Comparison of ENCODE assay signal across 9 mouse cellular contexts in the genomic region with DNA sequence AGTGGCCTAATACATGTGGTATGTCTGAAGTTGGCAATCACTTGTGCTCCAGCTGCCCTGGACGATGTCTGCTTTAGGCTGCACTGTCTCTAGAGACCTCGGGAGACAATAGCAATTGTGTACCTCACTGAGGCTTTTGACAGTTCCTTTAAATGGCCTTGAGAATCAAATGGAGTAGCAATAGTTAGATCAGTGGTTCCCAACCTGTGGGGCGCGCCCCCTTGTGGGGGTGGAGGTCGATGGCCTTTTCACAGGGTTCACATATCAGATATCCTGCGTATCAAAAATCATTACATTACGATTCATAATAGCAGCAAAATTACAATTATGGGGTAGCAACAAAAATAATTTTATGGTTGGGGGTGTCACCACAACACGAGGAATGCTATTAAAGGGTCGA. TPM values are rescaled to one million over a fixed set of nuclear protein-coding genes. Genes with fewer than 3 reads are reported as not detected.
DNase-seq lines count a peak whose midpoint lies in the region; ATAC-seq and TF ChIP-seq lines count a peak whose summit lies in the region.
"Had no signal": no experiment of that assay in that cellular context is flagged by ENCODE, and none has a peak within 500 bp of the region (broad histone marks: within the 10 kb centered on the region; RNA-seq: fewer than 3 reads in every experiment).

No protein-coding gene starts in this region.

- peak; percentile 27; the same call in 1 of the 2 replicates for TF ChIP-seq CTCF in thymus, adult 2 months (IDR thresholded peaks at IDR 0.05; ENCODE audit: borderline replicate concordance, control insufficient read depth, extremely low read depth, insufficient read depth, low read length, poor library complexity)

- no peak for ATAC-seq in kidney, embryonic 14.5 days (ENCODE audit: low FRiP score, low TSS enrichment)
- ATAC-seq in CD4-positive, CD25-positive, alpha-beta regulatory T cell, adult 4 months: peak; percentile 54
- ATAC-seq in embryonic facial prominence, embryonic 14.5 days (ENCODE audit: low read depth): no peak

- H3K9me3 ChIP-seq in kidney, embryonic 14.5 days (ENCODE audit: control insufficient read depth, low read length): no peaks in the 10 kb centered on the region
- H3K9me3 ChIP-seq in embryonic facial prominence, embryonic 14.5 days (ENCODE audit: control insufficient read depth, low read length): no peaks in the 10 kb centered on the region
- H3K9me3 ChIP-seq: embryonic facial prominence, embryonic 13.5 days had no signal

- WGBS in kidney, embryonic 14.5 days: 57% methylated on average over 9 of the region's 9 CpGs
- WGBS in embryonic facial prominence, embryonic 14.5 days: 45% methylated on average over 9 of the region's 9 CpGs
- 53% methylated on average over 9 of the region's 9 CpGs for WGBS in thymus, adult 2 months

- no peak for TF ChIP-seq POLR2A in thymus, adult 2 months (IDR thresholded peaks at IDR 0.05; ENCODE audit: control insufficient read depth, extremely low read depth, insufficient read depth, low read length, poor library complexity)

- DNase-seq in kidney, adult 9 months: peak; percentile 31
- DNase-seq in T-cell, adult 2 months (ENCODE audit: low spot score): peak; percentile 51
- peak; percentile 3 for DNase-seq in embryonic facial prominence, embryonic 14.5 days (ENCODE audit: low spot score)
- peak; percentile 41 for DNase-seq in lung, postnatal 10 days
- peak; percentile 57 for DNase-seq in thymus, adult 2 months
- DNase-seq in layer of hippocampus, adult 9-11 months: no peak

- no peaks in the 10 kb centered on the region for H3K4me1 ChIP-seq in kidney, embryonic 14.5 days (ENCODE audit: control insufficient read depth, insufficient read depth, low read length)
- H3K4me1 ChIP-seq in embryonic facial prominence, embryonic 14.5 days (ENCODE audit: control insufficient read depth, insufficient read depth, low read length): no peaks in the 10 kb centered on the region
- no peaks in the 10 kb centered on the region for H3K4me1 ChIP-seq in thymus, adult 2 months (replicated peaks; ENCODE audit: control insufficient read depth, insufficient read depth, low read length)
- H3K4me1 ChIP-seq: embryonic facial prominence, embryonic 13.5 days had no signal

- H3K4me3 ChIP-seq in kidney, embryonic 14.5 days (ENCODE audit: low read length): no peak overlapping the region
- H3K4me3 ChIP-seq in embryonic facial prominence, embryonic 14.5 days (ENCODE audit: low read depth, low read length): no peak overlapping the region
- H3K4me3 ChIP-seq in thymus, adult 2 months (ENCODE audit: control insufficient read depth, insufficient read depth, low read length): no peak overlapping the region
- H3K4me3 ChIP-seq: embryonic facial prominence, embryonic 13.5 days had no signal

- no peaks in the 10 kb centered on the region for H3K36me3 ChIP-seq in kidney, embryonic 14.5 days (ENCODE audit: control insufficient read depth, insufficient read depth, low read length)
- H3K36me3 ChIP-seq in embryonic facial prominence, embryonic 14.5 days (ENCODE audit: control insufficient read depth, insufficient read depth, low read length): no peaks in the 10 kb centered on the region
- no peaks in the 10 kb centered on the region for H3K36me3 ChIP-seq in thymus, adult 2 months (ENCODE audit: control insufficient read depth, insufficient read depth, low read length)
- H3K36me3 ChIP-seq: embryonic facial prominence, embryonic 13.5 days had no signal

- H3K4me2 ChIP-seq in kidney, embryonic 14.5 days (replicated peaks; ENCODE audit: low read depth, low read length): no peak overlapping the region
- no peak overlapping the region for H3K4me2 ChIP-seq in embryonic facial prominence, embryonic 14.5 days (ENCODE audit: low read depth, low read length)
- H3K4me2 ChIP-seq: embryonic facial prominence, embryonic 13.5 days had no signal

- no peaks in the 10 kb centered on the region for H3K27me3 ChIP-seq in kidney, embryonic 14.5 days (ENCODE audit: control insufficient read depth, insufficient read depth, low read length)
- no peaks in the 10 kb centered on the region for H3K27me3 ChIP-seq in embryonic facial prominence, embryonic 14.5 days (replicated peaks; ENCODE audit: control insufficient read depth, insufficient read depth, low read length)
- no peaks in the 10 kb centered on the region for H3K27me3 ChIP-seq in thymus, adult 2 months (ENCODE audit: control insufficient read depth, insufficient read depth, low read length)
- H3K27me3 ChIP-seq: embryonic facial prominence, embryonic 13.5 days had no signal

- H3K9ac ChIP-seq in kidney, embryonic 14.5 days (ENCODE audit: low read depth, low read length): no peak overlapping the region
- no peak overlapping the region for H3K9ac ChIP-seq in embryonic facial prominence, embryonic 14.5 days (ENCODE audit: low read depth, low read length)
- H3K9ac ChIP-seq: embryonic facial prominence, embryonic 13.5 days had no signal

- H3K27ac ChIP-seq in kidney, embryonic 14.5 days (ENCODE audit: low read depth, low read length): no peak overlapping the region
- H3K27ac ChIP-seq in embryonic facial prominence, embryonic 14.5 days (replicated peaks; ENCODE audit: low read depth, low read length): no peak overlapping the region
- no peak overlapping the region for H3K27ac ChIP-seq in thymus, adult 2 months (ENCODE audit: control insufficient read depth, insufficient read depth, low read length)
- H3K27ac ChIP-seq: embryonic facial prominence, embryonic 13.5 days had no signal

RNA-seq across cellular contexts. Expression of a gene that starts 7.9 kb away (rescaled TPM):
- polyA plus RNA-seq in kidney, embryonic 14.5 days (2014; fragmentation: Nextera tagmentation; extraction: Ambion mirVana): 35.6 and 37.0 TPM in 2 replicates
- polyA plus RNA-seq in CD4-positive, CD25-positive, alpha-beta regulatory T cell, adult 4 months (2017; shearing (Covaris generic)): 1 to 10 TPM; 2.2 to 4.7 TPM
- 26.5 and 28.0 TPM in 2 replicates for polyA plus RNA-seq in embryonic facial prominence, embryonic 14.5 days (2014; fragmentation: Nextera tagmentation; extraction: Ambion mirVana)
- 40.9 and 55.3 TPM in 2 replicates for polyA plus RNA-seq in thymus, adult 2 months (2012; rRNA removed)

RNA-seq across cellular contexts. Expression of a gene that starts 52.4 kb away (rescaled TPM):
- not detected in 2 replicates for polyA plus RNA-seq in kidney, embryonic 14.5 days (2014; fragmentation: Nextera tagmentation; extraction: Ambion mirVana)
- not detected for polyA plus RNA-seq in CD4-positive, CD25-positive, alpha-beta regulatory T cell, adult 4 months (2017; shearing (Covaris generic))
- polyA plus RNA-seq in embryonic facial prominence, embryonic 14.5 days (2014; fragmentation: Nextera tagmentation; extraction: Ambion mirVana): not detected in 2 replicates
- not detected in 2 replicates for polyA plus RNA-seq in thymus, adult 2 months (2012; rRNA removed)
- polyA plus RNA-seq: embryonic facial prominence, embryonic 13.5 days had no signal
